27 mouse cellular contexts compared by ENCODE assay signal in genomic region chr9:114745654-114746053, GRCm38 (mm10). TPM values are rescaled to one million over a fixed set of nuclear protein-coding genes. Genes with fewer than 3 reads are reported as not detected.
DNase-seq lines count a peak whose midpoint lies in the region; ATAC-seq lines count a peak whose summit lies in the region.
"Had no signal": no experiment of that assay in that cellular context is flagged by ENCODE, and none has a peak within 500 bp of the region (broad histone marks: within the 10 kb centered on the region; RNA-seq: fewer than 3 reads in every experiment).

No protein-coding gene starts in this region.

- 72% methylated on average over 4 of the region's 4 CpGs for WGBS in heart, embryonic 10.5 days

- H3K9me3 ChIP-seq in heart, embryonic 10.5 days: no peaks in the 10 kb centered on the region
- H3K9me3 ChIP-seq in megakaryocyte, embryonic 14.5 days: no peaks in the 10 kb centered on the region
- H3K9me3 ChIP-seq: embryonic facial prominence, embryonic 12.5 days; G1E; heart, embryonic 15.5 days; hindbrain, embryonic 13.5 days; liver, embryonic 15.5 days had no signal

- ATAC-seq in megakaryocyte, adult 5-6 weeks (ENCODE audit: poor library complexity, severe bottlenecking): no peak
- ATAC-seq in common myeloid progenitor, adult 5-6 weeks (replicated peaks; ENCODE audit: low read depth, poor library complexity, severe bottlenecking): peak; percentile 21; the same call in 1 of the 2 replicates
- ATAC-seq: forebrain, embryonic 14.5 days had no signal

- H3K27me3 ChIP-seq in heart, embryonic 10.5 days (ENCODE audit: insufficient read depth, poor library complexity, severe bottlenecking): no peaks in the 10 kb centered on the region
- no peaks in the 10 kb centered on the region for H3K27me3 ChIP-seq in megakaryocyte, embryonic 14.5 days (replicated peaks)
- H3K27me3 ChIP-seq: embryonic facial prominence, embryonic 12.5 days; heart, embryonic 15.5 days; hindbrain, embryonic 13.5 days; liver, embryonic 15.5 days had no signal

- H3K27ac ChIP-seq in heart, embryonic 10.5 days: no peak overlapping the region
- H3K27ac ChIP-seq: embryonic facial prominence, embryonic 12.5 days; heart, embryonic 15.5 days; hindbrain, embryonic 13.5 days; liver, embryonic 15.5 days; stomach, postnatal 0 days had no signal

- no peak overlapping the region for H3K4me3 ChIP-seq in heart, embryonic 10.5 days
- peak overlapping the region; percentile 83 for H3K4me3 ChIP-seq in megakaryocyte, embryonic 14.5 days (replicated peaks)
- H3K4me3 ChIP-seq: embryonic facial prominence, embryonic 12.5 days; heart, embryonic 15.5 days; hindbrain, embryonic 13.5 days; liver, embryonic 15.5 days had no signal

- peak; percentile 83 for DNase-seq in heart, adult 11 months
- no peak for DNase-seq in heart, embryonic 10.5 days (ENCODE audit: low spot score)
- no peak for DNase-seq in retina, postnatal 1 day
- DNase-seq in frontal cortex, postnatal 25 days (ENCODE audit: low spot score in 2 of 2): no peak
- DNase-seq: adrenal gland, postnatal 10 days; cerebellum, adult 8-10 months; cerebellum, postnatal 25 days; embryo, embryonic 11 days; heart, postnatal 36 days; kidney, adult 11 months; kidney, postnatal 14 days; lung, embryonic 14.5 days; lung, postnatal 14 days; midbrain, embryonic 14.5 days; right cerebral cortex, postnatal 4 days; thymus, adult 18-20 months; thymus, postnatal 25 days had no signal

- peaks cover 45% of the 10 kb centered on the region for H3K36me3 ChIP-seq in heart, embryonic 10.5 days
- H3K36me3 ChIP-seq in megakaryocyte, embryonic 14.5 days (replicated peaks; ENCODE audit: low read length): peaks cover 91% of the 10 kb centered on the region

- H3K4me1 ChIP-seq in heart, embryonic 10.5 days: peaks cover 19% of the 10 kb centered on the region
- H3K4me1 ChIP-seq in megakaryocyte, embryonic 14.5 days: peaks cover 77% of the 10 kb centered on the region
- H3K4me1 ChIP-seq: embryonic facial prominence, embryonic 12.5 days; hindbrain, embryonic 13.5 days had no signal

RNA-seq across cellular contexts. Expression of gene Cmtm6, which starts 14.7 kb away (rescaled TPM):
- 39.4 and 47.3 TPM in 2 replicates for polyA plus RNA-seq in heart, embryonic 10.5 days (2016; fragmentation: Nextera tagmentation; extraction: Ambion mirVana)
- polyA plus RNA-seq in megakaryocyte, embryonic 14.5 days (2012; ENCODE audit: insufficient read depth, low replicate concordance): 4.9 and 10.3 TPM in 2 replicates
- total RNA-seq in megakaryocyte, adult 5-6 weeks (2015): 79.5 and 98.1 TPM in 2 replicates
- total RNA-seq in megakaryocyte, adult 5-6 weeks (2017): 120 and 124 TPM in 2 replicates
- 44.6 and 48.3 TPM in 2 replicates for total RNA-seq in common myeloid progenitor, adult 5-6 weeks (2017)

RNA-seq across cellular contexts. Expression of gene Cmtm7, which starts 36.0 kb away (rescaled TPM):
- 143 and 145 TPM in 2 replicates for polyA plus RNA-seq in heart, embryonic 10.5 days (2016; fragmentation: Nextera tagmentation; extraction: Ambion mirVana)
- 103 and 110 TPM in 2 replicates for polyA plus RNA-seq in megakaryocyte, embryonic 14.5 days (2012; ENCODE audit: insufficient read depth, low replicate concordance)
- total RNA-seq in megakaryocyte, adult 5-6 weeks (2015): 189 and 201 TPM in 2 replicates
- total RNA-seq in megakaryocyte, adult 5-6 weeks (2017): 259 and 283 TPM in 2 replicates
- 433 and 511 TPM in 2 replicates for total RNA-seq in common myeloid progenitor, adult 5-6 weeks (2017)

RNA-seq across cellular contexts. Expression of gene Dync1li1, which starts 57.1 kb away (rescaled TPM):
- 71.3 and 83.9 TPM in 2 replicates for polyA plus RNA-seq in heart, embryonic 10.5 days (2016; fragmentation: Nextera tagmentation; extraction: Ambion mirVana)
- 12.7 and 15.1 TPM in 2 replicates for polyA plus RNA-seq in megakaryocyte, embryonic 14.5 days (2012; ENCODE audit: insufficient read depth, low replicate concordance)
- 35.5 and 39.5 TPM in 2 replicates for total RNA-seq in megakaryocyte, adult 5-6 weeks (2015)
- total RNA-seq in megakaryocyte, adult 5-6 weeks (2017): 59.1 and 60.7 TPM in 2 replicates
- total RNA-seq in common myeloid progenitor, adult 5-6 weeks (2017): 35.9 and 44.7 TPM in 2 replicates
